Mouse (Mus musculus) C2C12 (cell line): Measurements from ENCODE around the gene Gm44805.
A peak's percentile ranks its signal among the peaks of the same experiment; 100 is the strongest.

Experiments used
- CTCF ChIP-seq: IDR thresholded peaks from one replicate; pipeline ENCODE4 v1.5.1; 2011; ENCODE audit not compliant: control insufficient read depth, insufficient read depth, insufficient read length
- MAX ChIP-seq: IDR thresholded peaks from one replicate; pipeline ENCODE4 v1.6.1; 2011; ENCODE audit warnings: mild to moderate bottlenecking, control low read depth
- USF1 ChIP-seq: IDR thresholded peaks from one replicate; pipeline ENCODE4 v1.6.1; 2011; ENCODE audit warnings: low read depth, mild to moderate bottlenecking, control low read depth, moderate library complexity

DNA sequence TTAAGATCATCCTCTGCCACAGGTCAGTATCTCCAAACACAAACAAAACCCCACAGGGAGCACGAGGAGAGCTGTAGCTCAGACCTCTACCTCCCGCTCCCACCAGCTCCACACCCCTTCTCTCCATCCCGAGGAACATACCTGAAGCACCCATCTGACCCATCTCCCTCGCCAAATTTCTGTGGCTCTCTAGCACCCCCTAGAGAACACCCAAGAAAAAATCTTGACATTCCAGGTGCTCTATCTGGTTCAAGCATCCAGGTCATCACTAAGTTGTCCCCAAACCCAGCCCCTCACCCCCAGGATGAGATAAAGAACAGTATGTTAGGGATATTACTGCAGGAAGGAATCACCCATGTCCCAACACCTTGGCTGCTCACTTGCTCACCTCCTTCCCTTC lies 32.0 kb upstream of the Gm44805 start:
- TF ChIP-seq USF1 = no peak
- TF ChIP-seq CTCF = peak; percentile 1
- TF ChIP-seq MAX = no peak
